Mouse (Mus musculus) bone marrow macrophage, adult 2 months (primary cell): Measurements from ENCODE around the gene Zfp408.

Experiments used
- CTCF ChIP-seq: IDR thresholded peaks from 2 replicates; pipeline ENCODE4 v1.5.1; 2012; ENCODE audit warnings: low read depth, mild to moderate bottlenecking, low read length, moderate library complexity
- POLR2A ChIP-seq: IDR thresholded peaks from 2 replicates; pipeline ENCODE4 v1.6.1; 2012; ENCODE audit warnings: mild to moderate bottlenecking, low read depth, low read length, borderline replicate concordance

DNA sequence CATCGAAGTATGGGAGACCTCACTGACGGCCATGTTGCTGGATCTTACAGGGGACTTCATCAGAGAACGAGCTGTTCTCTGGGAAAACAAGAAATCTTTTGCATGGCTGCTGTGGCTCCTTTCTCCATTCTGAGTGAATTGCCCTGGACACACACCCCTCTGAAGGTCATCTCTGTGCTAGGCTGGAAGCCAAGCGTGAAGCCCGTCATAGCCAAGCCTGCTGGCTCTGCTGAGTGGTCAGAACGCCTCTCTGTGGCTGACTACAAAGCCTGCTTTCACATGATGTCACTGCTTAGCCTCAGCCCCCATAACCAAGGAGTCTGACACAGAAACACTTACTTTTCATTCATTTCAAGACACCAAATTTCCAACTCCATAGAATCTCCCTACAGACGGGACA, 39.9 kb upstream of the Zfp408 start:
- TF ChIP-seq CTCF (no peak), POLR2A (no peak)
